Mouse (Mus musculus): ENCODE measurements around the gene Rexo5.

- TF ChIP-seq POLR2A (IDR thresholded peaks at IDR 0.05; ENCODE audit: control insufficient read depth, extremely low read depth, insufficient read depth, low read length, poor library complexity) (peak; percentile 0; the same call in 1 of the 2 replicates), CTCF (IDR thresholded peaks at IDR 0.05; ENCODE audit: borderline replicate concordance, control insufficient read depth, extremely low read depth, insufficient read depth, low read length, poor library complexity) (0 out of 2 replicates have a peak, but pooled peaks have one; percentile 14)
Observed at GRCm38 (mm10) chr7:119794251-119794638, 439 bp downstream of the Rexo5 start.
